Mouse (Mus musculus): ENCODE measurements around the gene Susd2.

- TF ChIP-seq CTCF (IDR thresholded peaks at IDR 0.05; ENCODE audit: low read depth): no peak
- no peak for TF ChIP-seq EP300 (IDR thresholded peaks at IDR 0.05; ENCODE audit: low read depth)
Measured at GRCm38 (mm10) chr10:75592585-75592984, 51.2 kb downstream of the Susd2 start.
